Mouse (Mus musculus): Measurements from ENCODE around the gene Rapgef4. TPM values are rescaled to one million over a fixed set of nuclear protein-coding genes. Genes with fewer than 3 reads are reported as not detected.
A peak's percentile ranks its signal among the peaks of the same experiment; 100 is the strongest.

Gene Rapgef4
- total RNA-seq, 1 experiment, result 3.4 TPM

- no peak for TF ChIP-seq CHD2 (IDR thresholded peaks at IDR 0.05; ENCODE audit: low read depth, low read length)
- no peak for TF ChIP-seq ZC3H11A (IDR thresholded peaks at IDR 0.05; ENCODE audit: borderline replicate concordance, low read depth, low read length)
- TF ChIP-seq ZNF384 (IDR thresholded peaks at IDR 0.05; ENCODE audit: low read depth, low read length), result no peak
- TF ChIP-seq MAFK (IDR thresholded peaks at IDR 0.05; ENCODE audit: insufficient read depth, low read depth, low read length), result no peak
- TF ChIP-seq HCFC1 (IDR thresholded peaks at IDR 0.05; ENCODE audit: borderline replicate concordance, insufficient read depth, low read length), result no peak
- Histone ChIP-seq H3K27ac (ENCODE audit: insufficient read depth, low read depth, low read length, poor library complexity, severe bottlenecking) (no peak overlapping the region), H3K4me1 (ENCODE audit: control insufficient read depth in 2 of 2, insufficient read depth in 2 of 2, low read length in 2 of 2, poor library complexity in 1 of 2) (peaks cover 3 to 4% of the 10 kb centered on the region in 2 experiments; a peak in 3 of 4 replicates), H3K4me3 (ENCODE audit: insufficient read depth in 1 of 2, low read depth in 1 of 2, low read length in 2 of 2, poor library complexity in 1 of 2, severe bottlenecking in 1 of 2) (no peak overlapping the region), H3K9ac (ENCODE audit: insufficient read depth, low read depth, low read length, poor library complexity, severe bottlenecking) (no peak overlapping the region), H3K9me3 (ENCODE audit: control insufficient read depth, insufficient read depth, low read depth, low read length) (no peaks in the 10 kb centered on the region), H3K36me3 (ENCODE audit: control insufficient read depth, insufficient read depth, low read length, poor library complexity, severe bottlenecking) (no peaks in the 10 kb centered on the region)
- DNase-seq (ENCODE audit: low read depth, low spot score), result no peak
- in situ Hi-C loops (cut with MboI; ENCODE audit: low sequenced_read_pairs in 2 of 2, unreplicated experiment in 2 of 2), result no loop called here
These were observed 220.5 kb downstream of the Rapgef4 start for GRCm38 (mm10) chr2:72201506-72201905.

GRCm38 (mm10) chr2:72202252-72202651, 221.2 kb downstream of the Rapgef4 start:
- no peak overlapping the region for H3K27ac ChIP-seq (ENCODE audit: insufficient read depth, low read depth, low read length, poor library complexity, severe bottlenecking)
- in situ Hi-C loops (cut with MboI; ENCODE audit: low sequenced_read_pairs in 2 of 2, unreplicated experiment in 2 of 2), result no loop called here
- TF ChIP-seq ZNF384 (IDR thresholded peaks at IDR 0.05; ENCODE audit: low read depth, low read length) (no peak), HCFC1 (IDR thresholded peaks at IDR 0.05; ENCODE audit: borderline replicate concordance, insufficient read depth, low read length) (no peak), CHD2 (IDR thresholded peaks at IDR 0.05; ENCODE audit: low read depth, low read length) (no peak), MAFK (IDR thresholded peaks at IDR 0.05; ENCODE audit: insufficient read depth, low read depth, low read length) (no peak), ZC3H11A (IDR thresholded peaks at IDR 0.05; ENCODE audit: borderline replicate concordance, low read depth, low read length) (no peak)

GRCm38 (mm10) chr2:72203609-72204008, 222.6 kb downstream of the Rapgef4 start:
- no peaks in the 10 kb centered on the region for H3K9me3 ChIP-seq (ENCODE audit: control insufficient read depth, insufficient read depth, low read depth, low read length)
- H3K9ac ChIP-seq (ENCODE audit: insufficient read depth, low read depth, low read length, poor library complexity, severe bottlenecking), result no peak overlapping the region
- TF ChIP-seq ZC3H11A (IDR thresholded peaks at IDR 0.05; ENCODE audit: borderline replicate concordance, low read depth, low read length) (peak; percentile 65), CHD2 (IDR thresholded peaks at IDR 0.05; ENCODE audit: low read depth, low read length) (no peak)
- DNase-seq (ENCODE audit: low read depth, low spot score), result peak; percentile 69
- no peak overlapping the region for H3K27ac ChIP-seq (ENCODE audit: insufficient read depth, low read depth, low read length, poor library complexity, severe bottlenecking)
- no peak overlapping the region for H3K4me3 ChIP-seq (ENCODE audit: insufficient read depth in 1 of 2, low read depth in 1 of 2, low read length in 2 of 2, poor library complexity in 1 of 2, severe bottlenecking in 1 of 2)
- in situ Hi-C loops (cut with MboI; ENCODE audit: low sequenced_read_pairs in 2 of 2, unreplicated experiment in 2 of 2), result no loop called here
- no peaks in the 10 kb centered on the region for H3K36me3 ChIP-seq (ENCODE audit: control insufficient read depth, insufficient read depth, low read length, poor library complexity, severe bottlenecking)
- peaks cover 2 to 4% of the 10 kb centered on the region in 2 experiments; a peak in 3 of 4 replicates for H3K4me1 ChIP-seq (ENCODE audit: control insufficient read depth in 2 of 2, insufficient read depth in 2 of 2, low read length in 2 of 2, poor library complexity in 1 of 2)

More at GRCm38 (mm10) chr2:72202252-72202651, 221.2 kb downstream of the Rapgef4 start:
- no peaks in the 10 kb centered on the region for H3K36me3 ChIP-seq (ENCODE audit: control insufficient read depth, insufficient read depth, low read length, poor library complexity, severe bottlenecking)
- no peak overlapping the region for H3K4me3 ChIP-seq (ENCODE audit: insufficient read depth in 1 of 2, low read depth in 1 of 2, low read length in 2 of 2, poor library complexity in 1 of 2, severe bottlenecking in 1 of 2)
- H3K9me3 ChIP-seq (ENCODE audit: control insufficient read depth, insufficient read depth, low read depth, low read length), result no peaks in the 10 kb centered on the region
- DNase-seq (ENCODE audit: low read depth, low spot score), result no peak
- peaks cover 2 to 4% of the 10 kb centered on the region in 2 experiments; a peak in 3 of 4 replicates for H3K4me1 ChIP-seq (ENCODE audit: control insufficient read depth in 2 of 2, insufficient read depth in 2 of 2, low read length in 2 of 2, poor library complexity in 1 of 2)
- H3K9ac ChIP-seq (ENCODE audit: insufficient read depth, low read depth, low read length, poor library complexity, severe bottlenecking), result no peak overlapping the region

GRCm38 (mm10) chr2:72205869-72206268, 224.8 kb downstream of the Rapgef4 start:
- Histone ChIP-seq H3K9me3 (ENCODE audit: control insufficient read depth, insufficient read depth, low read depth, low read length) (no peaks in the 10 kb centered on the region), H3K27ac (ENCODE audit: insufficient read depth, low read depth, low read length, poor library complexity, severe bottlenecking) (no peak overlapping the region), H3K4me3 (ENCODE audit: insufficient read depth in 1 of 2, low read depth in 1 of 2, low read length in 2 of 2, poor library complexity in 1 of 2, severe bottlenecking in 1 of 2) (no peak overlapping the region), H3K9ac (ENCODE audit: insufficient read depth, low read depth, low read length, poor library complexity, severe bottlenecking) (no peak overlapping the region), H3K4me1 (ENCODE audit: control insufficient read depth in 2 of 2, insufficient read depth in 2 of 2, low read length in 2 of 2, poor library complexity in 1 of 2) (peaks cover 2 to 3% of the 10 kb centered on the region in 2 experiments; a peak in 3 of 4 replicates), H3K36me3 (ENCODE audit: control insufficient read depth, insufficient read depth, low read length, poor library complexity, severe bottlenecking) (no peaks in the 10 kb centered on the region)
- in situ Hi-C loops (cut with MboI; ENCODE audit: low sequenced_read_pairs in 2 of 2, unreplicated experiment in 2 of 2), result no loop called here
- no peak for TF ChIP-seq HCFC1 (IDR thresholded peaks at IDR 0.05; ENCODE audit: borderline replicate concordance, insufficient read depth, low read length)
- no peak for TF ChIP-seq CHD2 (IDR thresholded peaks at IDR 0.05; ENCODE audit: low read depth, low read length)
- no peak for TF ChIP-seq ZNF384 (IDR thresholded peaks at IDR 0.05; ENCODE audit: low read depth, low read length)
- TF ChIP-seq ZC3H11A (IDR thresholded peaks at IDR 0.05; ENCODE audit: borderline replicate concordance, low read depth, low read length), result no peak
- TF ChIP-seq MAFK (IDR thresholded peaks at IDR 0.05; ENCODE audit: insufficient read depth, low read depth, low read length), result no peak
- no peak for DNase-seq (ENCODE audit: low read depth, low spot score)

Data from ES-E14 (cell line).